Mouse (Mus musculus): ENCODE measurements around the gene Kif26b.

GRCm38 (mm10) chr1:178871055-178871454 lies 342.1 kb downstream of the Kif26b start:
- TF ChIP-seq CTCF (IDR thresholded peaks at IDR 0.05; ENCODE audit: extremely low read depth, insufficient read depth, insufficient read length, insufficient replicate concordance): no peak
- TF ChIP-seq POLR2A (IDR thresholded peaks at IDR 0.05; ENCODE audit: low read depth, low read length): no peak
